Mouse (Mus musculus) frontal cortex, postnatal 25 days (tissue): ENCODE data around the gene Inca1.
A peak's percentile ranks its signal among the peaks of the same experiment; 100 is the strongest.

ENCODE experiments used
- DNase-seq, 2 experiments: peaks; one replicate each; pipeline ENCODE4 v3.0.0; 2022; ENCODE audit warnings: low spot score in 2 of 2

Gene Inca1

GRCm38 (mm10) chr11:70669582-70670345 lies 30.2 kb downstream of the Inca1 start:
- DNase-seq = peak; percentile 53 to 64

- DNase-seq = peak; percentile 97
Observed at GRCm38 (mm10) chr11:70668771-70669505, 31.0 kb downstream of the Inca1 start, which contains the start of gene Spag7. Gene Spag7 (minus strand): TSS chr11:70669416.

GRCm38 (mm10) chr11:70668335-70668770 lies 31.6 kb downstream of the Inca1 start:
- DNase-seq = peak in 1 of 2 experiments; percentile 62

GRCm38 (mm10) chr11:70667271-70668150 lies 32.4 kb downstream of the Inca1 start:
- no peak for DNase-seq

GRCm38 (mm10) chr11:70666687-70667086 lies 33.3 kb downstream of the Inca1 start:
- no peak for DNase-seq

GRCm38 (mm10) chr11:70664741-70665140 lies 35.2 kb downstream of the Inca1 start:
- DNase-seq = no peak

GRCm38 (mm10) chr11:70663957-70664356 lies 36.0 kb downstream of the Inca1 start:
- DNase-seq = no peak

GRCm38 (mm10) chr11:70663101-70663500 lies 36.9 kb downstream of the Inca1 start:
- DNase-seq = no peak

GRCm38 (mm10) chr11:70660571-70660970 lies 39.4 kb downstream of the Inca1 start:
- DNase-seq = no peak

GRCm38 (mm10) chr11:70658942-70659341 lies 41.0 kb downstream of the Inca1 start:
- DNase-seq = no peak

GRCm38 (mm10) chr11:70658521-70658920 lies 41.4 kb downstream of the Inca1 start:
- no peak for DNase-seq

GRCm38 (mm10) chr11:70657991-70658390 lies 42.0 kb downstream of the Inca1 start:
- DNase-seq = no peak

GRCm38 (mm10) chr11:70657573-70657972 lies 42.4 kb downstream of the Inca1 start:
- no peak for DNase-seq

- no peak for DNase-seq
Observed at GRCm38 (mm10) chr11:70656964-70657363, 43.0 kb downstream of the Inca1 start, which contains the start of gene Eno3. Gene Eno3 (plus strand): TSS chr11:70657202.

GRCm38 (mm10) chr11:70656456-70656927 lies 43.5 kb downstream of the Inca1 start:
- no peak for DNase-seq

- DNase-seq = no peak
Observed at GRCm38 (mm10) chr11:70655571-70656455, 44.1 kb downstream of the Inca1 start.

GRCm38 (mm10) chr11:70654923-70655570 lies 44.9 kb downstream of the Inca1 start:
- DNase-seq = peak; percentile 37 to 60

GRCm38 (mm10) chr11:70654198-70654922 lies 45.6 kb downstream of the Inca1 start, which contains the start of gene Pfn1:
Gene Pfn1 (minus strand): TSS chr11:70654644.
- peak; percentile 44 to 47 for DNase-seq
